Mouse (Mus musculus) limb, embryonic 13.5 days (tissue): ENCODE measurements at regions not wholly inside any gene's neighbourhood (a gene's known extent, or its start where the extent isn't known, plus 50 kb on each side); places are given as distances from the start of the nearest gene placed in this dataset.
"Not testable (repeated sequence)": the region's sequence is repeated elsewhere in the genome, so short reads cannot be mapped to it uniquely, and the experiment has no call there.

ENCODE experiments used
- ATAC-seq: fragments of 200-750 bp; cut with Nextera tagmentation; 2 replicates; pipeline ENCODE4 v1.8.0; 2017; ENCODE audit warnings: low read depth, moderate number of reproducible peaks, moderate TSS enrichment; ENCODE audit not compliant: low FRiP score
- H3K27ac ChIP-seq: fragments of 300-500 bp; sonication (generic); 2 replicates; pipeline ENCODE4 v1.5.1; 2015; ENCODE audit warnings: inconsistent platforms, mild to moderate bottlenecking, moderate library complexity
- H3K27me3 ChIP-seq: fragments of 300-500 bp; sonication (generic); 2 replicates; pipeline ENCODE4 v1.6.1; 2015; ENCODE audit warnings: mild to moderate bottlenecking, inconsistent platforms
- H3K36me3 ChIP-seq: fragments of 300-500 bp; sonication (generic); 2 replicates; pipeline ENCODE4 v1.6.1; 2015; ENCODE audit warnings: inconsistent platforms, mild to moderate bottlenecking, moderate library complexity
- H3K4me1 ChIP-seq: fragments of 300-500 bp; sonication (generic); 2 replicates; pipeline ENCODE4 v1.6.1; 2015; ENCODE audit warnings: inconsistent platforms
- H3K4me2 ChIP-seq: fragments of 300-500 bp; sonication (generic); replicated peaks from 2 replicates; pipeline ENCODE4 v1.6.1; 2015; ENCODE audit warnings: inconsistent platforms, mild to moderate bottlenecking, moderate library complexity
- H3K4me3 ChIP-seq: fragments of 300-500 bp; sonication (generic); 2 replicates; pipeline ENCODE4 v1.5.1; 2015; ENCODE audit warnings: moderate library complexity, mild to moderate bottlenecking, inconsistent platforms
- H3K9ac ChIP-seq: fragments of 300-500 bp; sonication (generic); 2 replicates; pipeline ENCODE4 v1.6.1; 2015; ENCODE audit warnings: mild to moderate bottlenecking, inconsistent platforms
- H3K9me3 ChIP-seq: fragments of 300-500 bp; sonication (generic); 2 replicates; pipeline ENCODE4 v1.6.1; 2016; ENCODE audit warnings: inconsistent platforms
- WGBS: fragments of 180-500 bp; shearing (Covaris S2); methylation state at CpG from one replicate; pipeline ENCODE4 v1.1.7; 2015; 5-methylcytosine and 5-hydroxymethylcytosine counted together

DNA sequence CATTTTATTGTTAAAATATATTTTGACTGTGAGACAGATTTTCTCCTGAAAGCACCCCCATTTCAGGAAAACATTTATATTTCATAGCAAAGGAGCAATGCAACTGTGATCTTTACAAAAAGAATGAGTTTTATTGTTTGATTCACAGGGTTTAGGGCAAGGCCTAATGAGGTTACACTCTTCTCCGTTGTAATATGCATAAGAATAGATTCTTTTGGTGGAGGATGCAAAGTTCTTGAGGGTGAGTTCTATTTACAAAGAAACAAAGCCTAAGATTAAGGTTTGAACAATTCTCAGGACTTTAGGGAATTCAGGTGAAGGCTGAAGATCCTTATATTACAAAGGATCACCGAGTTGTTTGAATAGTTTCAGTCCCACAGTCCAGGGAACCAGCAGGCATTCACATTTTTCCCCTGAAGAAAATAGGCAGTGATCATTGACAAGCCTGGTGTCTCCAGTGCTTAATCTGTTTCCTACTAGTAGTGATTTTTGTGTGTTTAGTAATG, 1156.2 kb downstream of the Hace1 start:
- WGBS = 32% methylated on average over 2 of the region's 2 CpGs
- no peaks in the 10 kb centered on the region for H3K9me3 ChIP-seq
- H3K27me3 ChIP-seq = no peaks in the 10 kb centered on the region
- no peak overlapping the region for H3K27ac ChIP-seq
- H3K9ac ChIP-seq = no peak overlapping the region
- no peak overlapping the region for H3K4me3 ChIP-seq
- no peak for ATAC-seq
- H3K4me1 ChIP-seq = no peaks in the 10 kb centered on the region
- H3K36me3 ChIP-seq = no peaks in the 10 kb centered on the region
- no peak overlapping the region for H3K4me2 ChIP-seq

DNA sequence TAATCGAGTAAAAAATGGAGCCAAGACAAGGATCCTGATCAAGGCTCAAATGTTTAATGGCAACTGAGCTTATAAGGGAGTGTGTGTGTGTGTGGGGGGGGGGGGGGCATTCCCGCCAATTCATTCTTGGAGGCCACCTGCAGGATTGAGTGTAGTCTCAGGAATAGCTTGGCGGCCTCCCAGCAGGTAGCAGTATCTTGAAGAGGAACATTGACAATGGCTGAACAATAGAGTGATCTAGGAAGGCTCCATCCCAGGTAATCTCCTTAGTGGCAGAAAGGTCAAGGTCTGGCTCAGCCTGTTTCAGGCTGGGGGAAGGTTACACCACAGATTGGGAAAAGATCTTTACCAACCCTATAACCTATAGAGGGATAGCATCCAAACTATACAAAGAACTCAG, 1163.5 kb downstream of the Hace1 start:
- Histone ChIP-seq H3K36me3 (no peaks in the 10 kb centered on the region), H3K4me1 (no peaks in the 10 kb centered on the region), H3K4me2 (no peak overlapping the region), H3K9ac (no peak overlapping the region), H3K4me3 (no peak overlapping the region), H3K9me3 (no peaks in the 10 kb centered on the region), H3K27ac (no peak overlapping the region), H3K27me3 (no peaks in the 10 kb centered on the region)
- ATAC-seq = no peak
- 89% methylated on average over 3 of the region's 3 CpGs for WGBS

DNA sequence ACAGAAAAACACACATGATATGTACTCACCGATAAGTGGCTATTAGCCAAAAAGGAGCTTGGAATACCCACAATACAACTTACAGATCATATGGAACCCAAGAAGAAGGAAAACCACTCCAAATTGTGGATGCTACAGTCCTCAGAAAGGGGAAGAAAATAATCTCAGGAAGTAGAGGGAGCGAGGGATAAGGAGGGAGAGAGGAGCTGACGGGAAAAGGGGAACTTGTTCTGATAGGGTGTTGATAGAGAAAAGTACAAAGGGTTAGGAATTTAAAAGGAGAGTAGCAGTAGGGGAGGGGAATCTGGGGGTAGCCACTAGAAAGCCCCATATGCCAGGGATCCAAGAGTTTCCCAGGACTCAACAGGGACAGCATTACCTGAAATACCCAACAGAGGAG, 1164.5 kb downstream of the Hace1 start:
- Histone ChIP-seq H3K4me3 (no peak overlapping the region), H3K27ac (no peak overlapping the region), H3K9ac (no peak overlapping the region), H3K27me3 (no peaks in the 10 kb centered on the region), H3K36me3 (no peaks in the 10 kb centered on the region), H3K4me2 (no peak overlapping the region), H3K9me3 (no peaks in the 10 kb centered on the region), H3K4me1 (no peaks in the 10 kb centered on the region)
- 82% methylated on average over 3 of the region's 3 CpGs for WGBS
- ATAC-seq = no peak

DNA sequence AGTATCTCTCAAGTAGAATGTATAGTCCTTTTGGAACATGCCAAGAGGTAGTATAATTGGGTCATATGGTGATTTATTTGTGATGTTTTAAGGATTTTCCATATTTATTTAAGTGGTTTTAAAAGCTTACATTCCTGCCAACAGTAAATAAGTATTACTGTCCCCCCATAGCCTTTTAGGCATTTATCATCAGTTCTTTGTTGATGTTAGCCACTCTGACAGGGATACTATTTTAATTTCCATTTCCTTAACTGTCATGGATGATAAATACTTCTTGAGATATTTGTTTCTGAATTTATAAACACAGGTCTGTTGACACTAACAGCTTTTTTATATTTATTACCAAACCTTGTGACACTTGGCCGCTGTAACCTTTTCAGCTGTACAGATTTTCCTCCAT, 1183.3 kb downstream of the Hace1 start:
- H3K4me1 ChIP-seq = no peaks in the 10 kb centered on the region
- H3K4me2 ChIP-seq = no peak overlapping the region
- no peaks in the 10 kb centered on the region for H3K27me3 ChIP-seq
- WGBS = 76% methylated on average over 1 of the region's 1 CpGs
- no peak for ATAC-seq
- H3K27ac ChIP-seq = no peak overlapping the region
- no peak overlapping the region for H3K4me3 ChIP-seq
- no peaks in the 10 kb centered on the region for H3K9me3 ChIP-seq
- no peak overlapping the region for H3K9ac ChIP-seq
- H3K36me3 ChIP-seq = no peaks in the 10 kb centered on the region

DNA sequence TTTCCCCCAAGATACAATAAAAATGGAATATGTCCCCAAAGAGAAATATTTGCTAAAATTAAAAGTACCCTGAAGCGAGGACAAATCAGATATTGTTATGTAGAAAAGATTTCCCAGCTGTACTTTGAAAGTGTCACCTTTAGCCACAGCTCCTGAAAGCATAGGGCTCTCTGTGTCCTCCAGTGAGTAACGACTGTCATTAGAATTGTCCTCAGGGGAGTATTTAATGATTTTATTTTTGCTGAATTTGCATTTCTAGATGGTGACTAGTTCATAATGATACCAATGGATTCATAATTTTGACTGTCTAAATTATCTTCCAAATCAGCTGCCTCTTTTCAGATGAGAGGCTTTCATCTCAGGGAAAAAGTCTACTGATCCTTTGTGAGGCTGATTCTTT, 1201.1 kb downstream of the Hace1 start:
- Histone ChIP-seq H3K36me3 (no peaks in the 10 kb centered on the region), H3K4me2 (no peak overlapping the region), H3K27me3 (no peaks in the 10 kb centered on the region), H3K9ac (no peak overlapping the region), H3K4me3 (no peak overlapping the region), H3K27ac (no peak overlapping the region), H3K9me3 (no peaks in the 10 kb centered on the region), H3K4me1 (no peaks in the 10 kb centered on the region)
- 71% methylated on average over 2 of the region's 2 CpGs for WGBS
- no peak for ATAC-seq

DNA sequence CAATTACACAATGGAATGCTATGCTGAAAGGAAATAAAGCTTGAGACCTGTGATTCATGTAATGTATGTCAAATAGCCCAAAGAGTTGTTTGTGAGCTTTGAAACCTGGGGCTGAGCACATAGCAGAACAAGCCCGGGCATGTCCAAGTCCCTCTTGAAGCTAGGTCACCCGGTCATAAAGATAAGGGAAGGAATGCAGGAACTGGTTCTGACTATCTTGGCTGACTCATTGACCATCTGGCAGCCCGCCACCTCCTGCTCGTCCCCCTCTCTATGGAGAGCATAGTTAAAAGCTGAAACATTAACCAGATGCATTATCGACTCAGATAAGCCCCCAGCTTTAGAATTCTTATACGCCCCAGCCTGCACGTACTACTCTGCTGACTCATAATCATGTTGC, 1208.1 kb downstream of the Hace1 start:
- not testable (repeated sequence) for H3K4me1 ChIP-seq, ATAC-seq, H3K4me2 ChIP-seq, H3K9me3 ChIP-seq, H3K27ac ChIP-seq, H3K9ac ChIP-seq, H3K36me3 ChIP-seq, H3K4me3 ChIP-seq, H3K27me3 ChIP-seq
- WGBS = 81% methylated on average over 7 of the region's 7 CpGs

DNA sequence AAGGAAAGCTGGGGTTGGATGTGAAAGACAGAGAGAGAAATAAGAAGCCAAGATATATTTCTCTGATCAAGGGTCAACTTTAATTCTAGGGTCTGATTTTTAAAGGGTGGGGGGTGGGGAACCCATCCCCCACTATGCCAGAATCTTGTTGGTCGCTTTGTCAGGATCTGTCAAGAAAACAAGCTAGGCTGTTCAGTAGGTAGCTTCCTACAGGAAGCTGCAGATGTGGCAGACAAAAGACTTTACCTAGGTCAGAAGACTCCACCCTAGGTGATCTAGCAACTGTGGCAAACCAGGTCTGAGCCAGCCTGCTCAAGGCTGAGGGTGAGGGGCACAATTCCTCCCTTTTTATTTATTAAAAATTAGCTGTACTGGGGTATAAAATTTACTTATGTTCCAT, 1236.6 kb downstream of the Hace1 start:
- 77% methylated on average over 1 of the region's 1 CpGs for WGBS
- no peak overlapping the region for H3K27ac ChIP-seq
- H3K36me3 ChIP-seq = no peaks in the 10 kb centered on the region
- no peaks in the 10 kb centered on the region for H3K9me3 ChIP-seq
- no peaks in the 10 kb centered on the region for H3K27me3 ChIP-seq
- no peak overlapping the region for H3K9ac ChIP-seq
- H3K4me3 ChIP-seq = no peak overlapping the region
- H3K4me2 ChIP-seq = no peak overlapping the region
- H3K4me1 ChIP-seq = peaks cover 6% of the 10 kb centered on the region; the same call in 1 of the 2 replicates
- no peak for ATAC-seq

DNA sequence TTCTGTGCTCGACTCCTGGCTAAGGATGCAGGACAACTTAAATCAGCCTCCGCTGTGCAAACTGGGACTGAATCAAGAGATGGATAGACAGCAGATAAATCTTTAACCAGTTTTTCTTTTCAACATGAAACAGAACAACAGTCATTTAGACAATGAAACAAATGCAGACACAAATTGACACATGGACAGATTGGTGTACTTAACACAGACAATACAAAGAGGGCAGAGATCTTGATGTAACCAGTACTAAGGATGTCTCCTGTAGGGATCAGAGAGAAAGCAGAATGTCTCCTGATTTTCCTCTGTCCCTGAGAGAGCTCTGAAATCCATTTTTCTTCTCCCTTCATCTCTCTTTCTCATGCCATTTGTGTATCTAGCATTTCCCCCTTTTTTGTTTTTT, 1241.5 kb downstream of the Hace1 start:
- Histone ChIP-seq H3K36me3 (no peaks in the 10 kb centered on the region), H3K9me3 (no peaks in the 10 kb centered on the region), H3K27ac (no peak overlapping the region), H3K4me2 (no peak overlapping the region), H3K27me3 (no peaks in the 10 kb centered on the region), H3K4me1 (peaks cover 6% of the 10 kb centered on the region; the same call in 1 of the 2 replicates), H3K9ac (no peak overlapping the region), H3K4me3 (no peak overlapping the region)
- no peak for ATAC-seq
- WGBS = 72% methylated on average over 2 of the region's 2 CpGs

DNA sequence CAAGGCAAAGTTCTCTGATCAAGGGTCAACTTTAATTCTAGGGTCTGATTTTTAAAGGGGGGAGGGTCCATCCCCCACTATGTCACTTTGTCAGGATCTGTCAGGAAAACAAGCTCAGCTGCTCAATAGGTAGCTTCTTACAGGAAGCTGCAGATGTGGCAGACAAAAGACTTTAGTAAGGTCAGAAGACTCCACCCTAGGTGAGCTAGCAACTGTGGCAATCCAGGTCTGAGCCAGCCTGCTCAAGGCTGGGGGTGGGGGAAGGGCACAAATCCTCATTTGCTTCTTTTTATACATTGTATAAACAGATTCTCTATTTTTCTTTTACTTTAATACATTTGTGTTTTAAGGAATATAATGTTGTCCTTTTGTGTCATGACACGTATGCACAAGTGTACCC, 1242.3 kb downstream of the Hace1 start:
- Histone ChIP-seq H3K4me2 (no peak overlapping the region), H3K9ac (no peak overlapping the region), H3K4me1 (peaks cover 6% of the 10 kb centered on the region; the same call in 1 of the 2 replicates), H3K9me3 (no peaks in the 10 kb centered on the region), H3K36me3 (no peaks in the 10 kb centered on the region), H3K27ac (no peak overlapping the region), H3K4me3 (no peak overlapping the region), H3K27me3 (no peaks in the 10 kb centered on the region)
- no peak for ATAC-seq
- 90% methylated on average over 1 of the region's 1 CpGs for WGBS

DNA sequence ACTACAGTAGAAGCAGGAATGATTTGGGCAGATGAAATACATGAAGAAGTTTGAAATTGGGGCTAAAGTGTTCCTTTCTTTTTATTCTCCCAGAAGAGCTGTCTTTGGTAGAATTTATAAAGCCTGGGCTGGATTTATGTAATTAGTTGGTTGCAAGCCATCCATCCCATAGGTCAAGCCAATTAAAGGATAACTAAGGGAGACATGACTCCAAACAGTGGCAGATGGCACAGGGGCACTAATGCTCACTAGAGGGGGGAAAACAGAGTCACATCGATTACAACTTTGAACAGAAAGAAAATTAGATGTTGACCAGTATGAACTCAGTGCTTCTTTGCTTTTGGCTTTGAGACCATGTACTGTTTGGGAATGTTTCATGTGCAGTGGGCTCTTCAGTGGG, 1246.2 kb downstream of the Hace1 start:
- Histone ChIP-seq H3K27ac (no peak overlapping the region), H3K36me3 (no peaks in the 10 kb centered on the region), H3K27me3 (no peaks in the 10 kb centered on the region), H3K4me3 (no peak overlapping the region), H3K9ac (no peak overlapping the region), H3K9me3 (no peaks in the 10 kb centered on the region), H3K4me2 (no peak overlapping the region), H3K4me1 (no peaks in the 10 kb centered on the region)
- ATAC-seq = no peak
- WGBS = 81% methylated on average over 1 of the region's 1 CpGs

DNA sequence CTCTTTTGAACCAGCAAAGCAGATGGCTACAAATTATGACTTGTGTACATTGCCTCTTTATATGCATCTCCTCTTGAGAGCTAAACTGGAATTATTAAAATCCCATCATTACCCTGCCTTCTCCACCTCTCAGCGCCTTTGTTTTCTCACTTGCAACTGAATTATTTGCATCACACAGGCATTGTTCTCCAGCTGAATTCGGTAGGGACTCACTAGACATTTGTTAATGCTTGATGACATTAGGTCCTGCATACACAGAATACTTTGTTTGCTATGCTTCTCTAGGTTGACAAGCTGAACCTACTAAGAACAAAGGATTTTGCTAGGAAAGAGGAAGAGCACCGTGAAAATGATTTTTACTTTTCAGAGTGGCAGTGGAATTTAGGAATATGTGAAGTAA, 1248.4 kb downstream of the Hace1 start:
- Histone ChIP-seq H3K36me3 (no peaks in the 10 kb centered on the region), H3K27ac (no peak overlapping the region), H3K9ac (no peak overlapping the region), H3K4me1 (no peaks in the 10 kb centered on the region), H3K9me3 (no peaks in the 10 kb centered on the region), H3K4me3 (no peak overlapping the region), H3K27me3 (no peaks in the 10 kb centered on the region), H3K4me2 (no peak overlapping the region)
- WGBS = 61% methylated on average over 3 of the region's 3 CpGs
- no peak for ATAC-seq

DNA sequence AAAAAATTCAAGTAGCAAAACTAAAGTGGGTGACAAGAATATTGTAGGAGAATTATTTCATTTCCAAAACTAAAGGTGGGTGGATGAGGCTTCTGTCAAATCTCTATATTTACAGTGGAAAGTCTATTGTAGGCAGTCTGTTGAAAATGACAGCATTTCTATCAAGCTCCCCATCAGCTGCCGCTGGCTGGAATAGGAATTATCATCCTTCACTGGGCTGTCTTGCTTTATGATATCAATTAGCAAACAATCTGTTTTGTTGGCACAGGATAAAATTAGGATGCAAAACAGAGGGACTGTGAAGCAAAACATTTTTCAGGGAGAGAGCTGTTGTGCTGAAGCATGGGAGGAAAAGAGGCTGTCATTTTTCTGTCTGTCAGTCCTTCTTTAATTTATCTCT, 1249.0 kb downstream of the Hace1 start:
- ATAC-seq = no peak
- H3K4me3 ChIP-seq = no peak overlapping the region
- WGBS = 63% methylated on average over 1 of the region's 1 CpGs

DNA sequence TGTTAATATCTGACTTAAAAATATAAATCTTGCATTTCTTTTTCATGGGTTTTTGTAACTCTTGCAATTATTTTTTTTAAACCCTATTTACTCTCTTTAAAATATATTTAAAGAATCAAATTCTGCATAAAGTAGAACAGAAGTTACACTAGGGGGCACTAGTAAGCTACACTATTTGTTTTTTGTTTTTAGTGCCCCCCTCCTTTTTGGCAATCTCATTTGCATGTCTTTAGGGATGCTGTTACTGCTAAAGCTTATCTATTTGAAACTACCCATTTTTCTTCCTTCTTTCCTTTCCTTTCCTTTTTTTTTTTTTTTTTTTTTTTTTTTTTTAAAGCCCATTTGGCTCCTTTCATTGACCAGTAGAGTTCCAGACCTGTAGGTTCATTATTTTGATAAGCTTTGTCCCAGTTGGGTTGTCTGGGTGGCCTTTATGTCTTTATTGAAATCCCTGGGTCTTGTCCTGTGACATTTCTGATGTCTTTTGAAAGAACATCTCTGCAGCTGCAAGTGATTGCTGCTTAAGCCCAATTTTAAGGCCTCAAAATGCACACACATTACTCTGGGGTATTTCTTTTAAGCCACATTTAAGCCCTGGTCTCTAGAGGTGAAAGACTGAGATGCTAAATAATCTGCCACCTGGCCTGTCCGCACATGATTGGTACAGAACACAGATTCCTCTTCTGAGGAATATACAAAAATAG, 1249.6 kb downstream of the Hace1 start:
- no peak overlapping the region for H3K27ac ChIP-seq
- 44% methylated on average over 1 of the region's 1 CpGs for WGBS

More for the DNA sequence above, 1249.0 kb downstream of the Hace1 start:
- Histone ChIP-seq H3K9ac (no peak overlapping the region), H3K36me3 (no peaks in the 10 kb centered on the region), H3K4me2 (no peak overlapping the region), H3K4me1 (no peaks in the 10 kb centered on the region), H3K27ac (no peak overlapping the region), H3K9me3 (no peaks in the 10 kb centered on the region), H3K27me3 (no peaks in the 10 kb centered on the region)

More for the DNA sequence above, 1249.6 kb downstream of the Hace1 start:
- Histone ChIP-seq H3K4me1 (no peaks in the 10 kb centered on the region), H3K36me3 (no peaks in the 10 kb centered on the region), H3K9ac (no peak overlapping the region), H3K4me2 (no peak overlapping the region), H3K4me3 (no peak overlapping the region), H3K9me3 (no peaks in the 10 kb centered on the region), H3K27me3 (no peaks in the 10 kb centered on the region)
- ATAC-seq = no peak
